Mouse (Mus musculus) stomach, embryonic 15.5 days (tissue): ENCODE measurements around the gene Nrp1. TPM values are rescaled to one million over a fixed set of nuclear protein-coding genes. Genes with fewer than 3 reads are reported as not detected.
A peak's percentile ranks its signal among the peaks of the same experiment; 100 is the strongest.

ENCODE experiments used
- ATAC-seq: fragments of 200-750 bp; cut with Nextera tagmentation; 2 replicates; pipeline ENCODE4 v1.8.0; 2017; ENCODE audit warnings: low read depth, moderate number of reproducible peaks, moderate TSS enrichment; ENCODE audit not compliant: insufficient read depth, low FRiP score
- H3K27ac ChIP-seq: fragments of 300-500 bp; sonication (generic); 2 replicates; pipeline ENCODE4 v1.5.1; 2015; ENCODE audit warnings: mild to moderate bottlenecking, inconsistent platforms
- H3K27me3 ChIP-seq: fragments of 300-500 bp; sonication (generic); replicated peaks from 2 replicates; pipeline ENCODE4 v1.6.1; 2015; ENCODE audit warnings: inconsistent platforms
- H3K36me3 ChIP-seq: fragments of 300-500 bp; sonication (generic); 2 replicates; pipeline ENCODE4 v1.6.1; 2015; ENCODE audit warnings: inconsistent platforms
- H3K4me1 ChIP-seq: fragments of 300-500 bp; sonication (generic); 2 replicates; pipeline ENCODE4 v1.6.1; 2015; ENCODE audit warnings: inconsistent platforms
- H3K4me2 ChIP-seq: fragments of 300-500 bp; sonication (generic); 2 replicates; pipeline ENCODE4 v1.6.1; 2015; ENCODE audit warnings: mild to moderate bottlenecking, inconsistent platforms
- H3K4me3 ChIP-seq: fragments of 300-500 bp; sonication (generic); replicated peaks from 2 replicates; pipeline ENCODE4 v1.5.1; 2015; ENCODE audit warnings: inconsistent platforms
- H3K9ac ChIP-seq: fragments of 300-500 bp; sonication (generic); 2 replicates; pipeline ENCODE4 v1.6.1; 2015; ENCODE audit warnings: inconsistent platforms
- H3K9me3 ChIP-seq: fragments of 300-500 bp; sonication (generic); 2 replicates; pipeline ENCODE4 v1.6.1; 2016; ENCODE audit warnings: inconsistent platforms
- WGBS: fragments of 180-500 bp; shearing (Covaris S2); methylation state at CpG from one replicate; pipeline ENCODE4 v1.1.7; 2015; 5-methylcytosine and 5-hydroxymethylcytosine counted together
- polyA plus RNA-seq: library from polyadenylated mRNA; unstranded; fragments of >200 nt; fragmentation: Nextera tagmentation; extraction: Ambion mirVana; gene quantifications from 2 replicates; pipeline ENCODE4 v1.2.1, GENCODE M21; 2015

Gene Nrp1
- polyA plus RNA-seq, 1 experiment from 2014 or later = 62.7 TPM

GRCm38 (mm10) chr8:128398472-128399091 lies 40.2 kb downstream of the Nrp1 start:
- no peak overlapping the region for H3K27ac ChIP-seq
- WGBS = 81% methylated on average over 11 of the region's 11 CpGs
- H3K9me3 ChIP-seq = no peaks in the 10 kb centered on the region
- H3K4me2 ChIP-seq = no peak overlapping the region
- no peak overlapping the region for H3K4me3 ChIP-seq
- H3K4me1 ChIP-seq = no peaks in the 10 kb centered on the region
- H3K9ac ChIP-seq = no peak overlapping the region
- ATAC-seq = no peak
- H3K36me3 ChIP-seq = no peaks in the 10 kb centered on the region
- H3K27me3 ChIP-seq = no peaks in the 10 kb centered on the region

GRCm38 (mm10) chr8:128400286-128400685 lies 41.9 kb downstream of the Nrp1 start:
- no peak overlapping the region for H3K4me3 ChIP-seq
- no peak for ATAC-seq
- no peaks in the 10 kb centered on the region for H3K4me1 ChIP-seq
- H3K9ac ChIP-seq = no peak overlapping the region
- no peaks in the 10 kb centered on the region for H3K9me3 ChIP-seq
- H3K27me3 ChIP-seq = no peaks in the 10 kb centered on the region
- H3K27ac ChIP-seq = no peak overlapping the region
- H3K36me3 ChIP-seq = no peaks in the 10 kb centered on the region
- 57% methylated on average over 5 of the region's 5 CpGs for WGBS
- H3K4me2 ChIP-seq = no peak overlapping the region

GRCm38 (mm10) chr8:128404876-128405275 lies 46.5 kb downstream of the Nrp1 start:
- Histone ChIP-seq H3K27me3 (no peaks in the 10 kb centered on the region), H3K4me1 (no peaks in the 10 kb centered on the region), H3K27ac (no peak overlapping the region), H3K4me3 (no peak overlapping the region), H3K36me3 (no peaks in the 10 kb centered on the region), H3K9me3 (no peaks in the 10 kb centered on the region), H3K9ac (no peak overlapping the region), H3K4me2 (no peak overlapping the region)
- ATAC-seq = no peak
- 70% methylated on average over 2 of the region's 2 CpGs for WGBS

GRCm38 (mm10) chr8:128413381-128413780 lies 55.0 kb downstream of the Nrp1 start:
- Histone ChIP-seq H3K4me1 (peaks cover 15% of the 10 kb centered on the region), H3K27me3 (no peaks in the 10 kb centered on the region), H3K9me3 (no peaks in the 10 kb centered on the region), H3K4me2 (no peak overlapping the region), H3K36me3 (no peaks in the 10 kb centered on the region), H3K9ac (no peak overlapping the region), H3K27ac (no peak overlapping the region), H3K4me3 (no peak overlapping the region)
- no peak for ATAC-seq
- 67% methylated on average over 4 of the region's 4 CpGs for WGBS

- H3K4me3 ChIP-seq = no peak overlapping the region
Observed at GRCm38 (mm10) chr8:128415730-128416684, 57.6 kb downstream of the Nrp1 start.

GRCm38 (mm10) chr8:128416896-128417295 lies 58.5 kb downstream of the Nrp1 start:
- H3K4me1 ChIP-seq = peaks cover 15% of the 10 kb centered on the region
- H3K4me2 ChIP-seq = no peak overlapping the region
- H3K9me3 ChIP-seq = no peaks in the 10 kb centered on the region
- no peak for ATAC-seq
- H3K9ac ChIP-seq = no peak overlapping the region
- H3K27ac ChIP-seq = 0 out of 2 replicates have a peak overlapping the region, but pooled peaks have one; percentile 42
- WGBS = 38% methylated on average over 2 of the region's 2 CpGs
- no peaks in the 10 kb centered on the region for H3K36me3 ChIP-seq
- H3K4me3 ChIP-seq = no peak overlapping the region
- H3K27me3 ChIP-seq = no peaks in the 10 kb centered on the region

More at GRCm38 (mm10) chr8:128415730-128416684, 57.6 kb downstream of the Nrp1 start:
- no peaks in the 10 kb centered on the region for H3K27me3 ChIP-seq
- ATAC-seq = no peak; the same call in 1 of the 2 replicates
- peaks cover 15% of the 10 kb centered on the region for H3K4me1 ChIP-seq
- H3K27ac ChIP-seq = 0 out of 2 replicates have a peak overlapping the region, but pooled peaks have one; percentile 42
- H3K9me3 ChIP-seq = no peaks in the 10 kb centered on the region
- WGBS = 35% methylated on average over 4 of the region's 4 CpGs
- H3K36me3 ChIP-seq = no peaks in the 10 kb centered on the region
- no peak overlapping the region for H3K9ac ChIP-seq
- H3K4me2 ChIP-seq = no peak overlapping the region

- H3K9me3 ChIP-seq = no peaks in the 10 kb centered on the region
- no peaks in the 10 kb centered on the region for H3K36me3 ChIP-seq
- no peak overlapping the region for H3K9ac ChIP-seq
- no peak overlapping the region for H3K27ac ChIP-seq
- H3K4me1 ChIP-seq = peaks cover 15% of the 10 kb centered on the region
- no peaks in the 10 kb centered on the region for H3K27me3 ChIP-seq
- no peak overlapping the region for H3K4me3 ChIP-seq
- ATAC-seq = no peak
- 65% methylated on average over 10 of the region's 10 CpGs for WGBS
- H3K4me2 ChIP-seq = no peak overlapping the region
Observed at GRCm38 (mm10) chr8:128417956-128418796, 59.8 kb downstream of the Nrp1 start.

GRCm38 (mm10) chr8:128419984-128420383 lies 61.6 kb downstream of the Nrp1 start:
- H3K9me3 ChIP-seq = no peaks in the 10 kb centered on the region
- no peak overlapping the region for H3K9ac ChIP-seq

GRCm38 (mm10) chr8:128420402-128420801 lies 62.0 kb downstream of the Nrp1 start:
- ATAC-seq = no peak
- no peak overlapping the region for H3K4me2 ChIP-seq
- peaks cover 15% of the 10 kb centered on the region for H3K4me1 ChIP-seq
- no peak overlapping the region for H3K4me3 ChIP-seq
- H3K27me3 ChIP-seq = no peaks in the 10 kb centered on the region
- WGBS = 90% methylated on average over 1 of the region's 1 CpGs
- no peaks in the 10 kb centered on the region for H3K9me3 ChIP-seq
- H3K36me3 ChIP-seq = no peaks in the 10 kb centered on the region
- H3K27ac ChIP-seq = no peak overlapping the region
- no peak overlapping the region for H3K9ac ChIP-seq

More at GRCm38 (mm10) chr8:128419984-128420383, 61.6 kb downstream of the Nrp1 start:
- H3K27me3 ChIP-seq = no peaks in the 10 kb centered on the region
- no peak overlapping the region for H3K27ac ChIP-seq
- no peak for ATAC-seq
- H3K36me3 ChIP-seq = no peaks in the 10 kb centered on the region
- H3K4me2 ChIP-seq = no peak overlapping the region
- H3K4me1 ChIP-seq = peaks cover 15% of the 10 kb centered on the region
- H3K4me3 ChIP-seq = no peak overlapping the region

GRCm38 (mm10) chr8:128423813-128424212 lies 65.4 kb downstream of the Nrp1 start:
- Histone ChIP-seq H3K27ac (no peak overlapping the region; the same call in 1 of the 2 replicates), H3K4me3 (no peak overlapping the region), H3K4me1 (no peaks in the 10 kb centered on the region), H3K27me3 (no peaks in the 10 kb centered on the region), H3K9me3 (no peaks in the 10 kb centered on the region), H3K4me2 (no peak overlapping the region), H3K9ac (no peak overlapping the region), H3K36me3 (no peaks in the 10 kb centered on the region)
- ATAC-seq = no peak

- no peaks in the 10 kb centered on the region for H3K9me3 ChIP-seq
- no peak overlapping the region for H3K4me3 ChIP-seq
- 43% methylated on average over 7 of the region's 7 CpGs for WGBS
- no peak overlapping the region for H3K4me2 ChIP-seq
- no peak overlapping the region for H3K9ac ChIP-seq
- peak; percentile 77 for ATAC-seq
- H3K36me3 ChIP-seq = no peaks in the 10 kb centered on the region
- H3K27me3 ChIP-seq = no peaks in the 10 kb centered on the region
- no peak overlapping the region; the same call in 1 of the 2 replicates for H3K27ac ChIP-seq
- H3K4me1 ChIP-seq = no peaks in the 10 kb centered on the region
Observed at GRCm38 (mm10) chr8:128424626-128425333, 66.4 kb downstream of the Nrp1 start.
